Mouse (Mus musculus): Measurements from ENCODE around the gene Rpl3.

DNA sequence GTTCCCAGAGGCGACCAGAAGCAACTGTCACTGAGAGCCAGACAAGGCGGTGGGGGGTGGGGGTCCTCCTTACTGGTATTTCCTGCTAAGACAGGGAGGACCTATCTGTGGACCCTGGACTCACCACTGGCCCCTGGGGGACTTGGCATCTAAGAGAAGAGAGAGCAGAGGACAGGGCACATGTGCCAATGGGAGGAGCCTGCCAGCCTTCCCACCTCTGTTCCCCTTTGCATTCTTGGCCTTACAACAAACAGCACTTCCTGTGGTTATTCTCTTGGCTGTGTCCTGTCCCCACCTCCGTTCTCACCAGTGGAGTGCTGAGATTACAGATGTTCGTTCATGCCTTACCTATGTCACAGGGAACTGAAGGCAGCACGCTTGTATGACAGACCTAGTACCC, 62.8 kb downstream of the Rpl3 start:
- TF ChIP-seq CTCF (IDR thresholded peaks at IDR 0.05; ENCODE audit: borderline replicate concordance, insufficient read depth, low read depth, low read length) (no peak), POLR2A (IDR thresholded peaks at IDR 0.05; ENCODE audit: borderline replicate concordance, insufficient read depth, low read length) (no peak)

All from cerebellum, adult 2 months (tissue).